Mouse (Mus musculus) olfactory bulb, adult 2 months (tissue): ENCODE measurements around the gene Spryd7. TPM values are rescaled to one million over a fixed set of nuclear protein-coding genes. Genes with fewer than 3 reads are reported as not detected.
A peak's percentile ranks its signal among the peaks of the same experiment; 100 is the strongest.
"Not testable (repeated sequence)": the region's sequence is repeated elsewhere in the genome, so short reads cannot be mapped to it uniquely, and the experiment has no call there.

Source experiments
- H3K27ac ChIP-seq: fragments of 200-500 bp; 2 replicates; pipeline ENCODE4 v1.5.1; 2012; ENCODE audit warnings: low read depth, low read length; ENCODE audit not compliant: insufficient read depth
- H3K4me1 ChIP-seq: fragments of 200-500 bp; 2 replicates; pipeline ENCODE4 v1.6.1; 2012; ENCODE audit warnings: low read length; ENCODE audit not compliant: control insufficient read depth, insufficient read depth
- H3K4me3 ChIP-seq: fragments of 200-500 bp; 2 replicates; pipeline ENCODE4 v1.5.1; 2012; ENCODE audit warnings: mild to moderate bottlenecking, low read depth, low read length, moderate library complexity; ENCODE audit not compliant: insufficient read depth
- CTCF ChIP-seq: fragments of 200-500 bp; IDR thresholded peaks from 2 replicates; pipeline ENCODE4 v1.5.1; 2012; ENCODE audit warnings: low read depth, mild to moderate bottlenecking, low read length, moderate library complexity; ENCODE audit not compliant: insufficient read depth
- POLR2A ChIP-seq: fragments of 200-500 bp; IDR thresholded peaks from 2 replicates; pipeline ENCODE4 v1.6.1; 2012; ENCODE audit warnings: mild to moderate bottlenecking, low read depth, low read length, moderate library complexity; ENCODE audit not compliant: insufficient read depth
- WGBS: fragments of 180-500 bp; shearing (Covaris S2); methylation state at CpG from one replicate; pipeline ENCODE4 v1.1.7; 2018; 5-methylcytosine and 5-hydroxymethylcytosine counted together
- polyA plus RNA-seq: library from polyadenylated mRNA; stranded (reverse); fragments of >200 nt; gene quantifications from 2 replicates; pipeline ENCODE4 v1.2.4, GENCODE M21; 2012; ENCODE audit warnings: low replicate concordance; ENCODE audit not compliant: missing spikeins, insufficient read depth, insufficient read length

Gene Spryd7
- polyA plus RNA-seq, result not detected in 2 replicates

DNA sequence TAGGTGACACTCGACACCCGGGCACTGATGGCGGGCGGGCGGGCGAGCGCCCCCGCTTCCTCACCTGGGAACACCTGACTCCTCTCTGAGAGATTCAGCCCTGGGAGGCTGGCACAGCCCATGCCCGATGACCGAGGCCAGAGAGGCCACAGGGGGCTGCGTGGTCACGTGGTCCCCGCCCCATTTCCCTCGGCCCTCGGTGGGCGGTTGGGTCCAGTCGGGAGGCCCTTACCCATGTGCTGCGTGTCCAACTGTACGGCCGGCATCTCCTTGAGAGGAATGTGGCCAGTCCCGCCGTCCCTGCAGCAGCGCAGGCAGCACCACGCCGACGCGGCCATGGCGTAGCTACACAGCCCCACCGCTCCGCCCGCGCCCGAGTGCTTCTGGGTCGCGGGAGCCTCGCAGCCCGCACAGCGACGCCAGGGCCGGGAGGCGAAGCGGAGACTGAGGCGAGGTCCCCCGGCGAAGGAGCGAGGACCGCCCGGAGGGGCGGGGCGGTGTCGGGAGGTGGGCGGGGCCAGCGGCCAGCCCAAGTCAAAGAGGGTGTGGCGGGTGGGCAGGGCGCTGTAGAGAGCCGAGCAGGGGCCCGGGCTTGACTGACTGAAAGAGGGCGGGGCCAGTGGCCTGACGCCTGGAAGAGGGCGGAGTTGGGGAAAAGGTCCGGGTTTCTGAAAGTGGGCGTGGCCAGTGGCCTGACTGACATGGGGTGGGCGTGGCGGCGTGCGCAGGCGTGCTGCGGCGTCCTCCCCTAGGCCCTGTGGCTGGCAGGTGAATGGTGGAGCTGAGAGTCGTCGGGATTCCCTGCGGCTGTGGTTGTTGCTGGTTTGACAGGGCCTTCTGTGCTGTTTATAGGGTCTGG, at the start of gene Spryd7:
Spryd7 (minus strand) TSS at position 598 of the 859 bp plus-strand sequence.
- peaks cover 4% of the 10 kb centered on the region; the same call in 1 of the 2 replicates for H3K4me1 ChIP-seq
- TF ChIP-seq CTCF (0 out of 2 replicates have a peak, but pooled peaks have one; percentile 19), POLR2A (peak; percentile 73)
- under 1% methylated on average over 72 of the region's 72 CpGs for WGBS
- peak within 1 kb of the TSS; percentile 74 for H3K27ac ChIP-seq
- H3K4me3 ChIP-seq, result peak within 1 kb of the TSS; percentile 73

DNA sequence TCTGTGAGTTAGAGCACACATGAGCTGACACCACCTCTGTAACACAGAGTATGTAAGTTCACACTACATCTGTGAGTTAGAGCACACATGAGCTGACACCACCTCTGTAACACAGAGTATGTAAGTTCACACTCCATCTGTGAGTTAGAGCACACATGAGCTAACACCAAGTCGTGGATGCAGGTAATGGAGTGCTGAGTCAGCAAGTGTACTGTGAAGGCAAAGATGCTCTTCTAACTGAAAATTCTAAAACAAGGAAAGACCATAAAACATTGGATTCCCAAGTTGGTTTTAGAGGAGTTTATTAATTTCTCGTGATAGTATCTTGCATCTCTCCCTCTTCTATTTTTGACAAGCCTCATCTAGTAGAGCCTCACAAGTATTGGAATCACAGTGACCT, 49.4 kb upstream of the Spryd7 start:
- WGBS, result 91% methylated on average over 2 of the region's 2 CpGs
- not testable (repeated sequence) for H3K4me1 ChIP-seq, H3K4me3 ChIP-seq, H3K27ac ChIP-seq

DNA sequence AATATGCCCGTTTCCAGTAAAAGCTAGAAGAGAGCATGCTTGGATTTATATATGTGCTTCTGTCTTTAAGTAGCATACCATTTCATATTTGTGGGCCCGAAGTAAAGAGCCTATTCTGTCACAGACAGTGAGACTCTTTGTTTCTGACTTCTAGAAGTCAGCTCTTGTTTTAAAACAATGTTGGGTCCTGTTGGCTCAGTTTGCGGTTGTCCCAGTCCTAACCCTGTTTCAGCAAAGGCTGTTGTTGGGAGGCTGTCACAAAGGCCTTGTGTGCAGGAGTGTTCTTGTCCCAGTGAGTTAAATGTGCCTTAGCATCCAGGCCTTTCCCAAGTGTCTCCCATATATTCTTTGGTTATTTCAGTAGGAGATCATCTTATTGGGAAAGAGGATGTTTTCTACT, 47.4 kb upstream of the Spryd7 start:
- H3K4me1 ChIP-seq, result peaks cover 4% of the 10 kb centered on the region; the same call in 1 of the 2 replicates
- TF ChIP-seq CTCF, result no peak
- no peak overlapping the region; the same call in 1 of the 2 replicates for H3K27ac ChIP-seq
- H3K4me3 ChIP-seq, result no peak overlapping the region
- WGBS, result 68% methylated on average over 3 of the region's 3 CpGs

GRCm38 (mm10) chr14:61603069-61603755, 46.5 kb upstream of the Spryd7 start:
- H3K4me3 ChIP-seq, result no peak overlapping the region
- H3K4me1 ChIP-seq, result peaks cover 4% of the 10 kb centered on the region; the same call in 1 of the 2 replicates
- H3K27ac ChIP-seq, result peak overlapping the region; percentile 15; the same call in 1 of the 2 replicates
- WGBS, result 64% methylated on average over 8 of the region's 8 CpGs
- TF ChIP-seq CTCF (no peak), POLR2A (no peak)

- Histone ChIP-seq H3K27ac (no peak overlapping the region), H3K4me3 (no peak overlapping the region), H3K4me1 (peaks cover 4% of the 10 kb centered on the region; the same call in 1 of the 2 replicates)
- WGBS, result 81% methylated on average over 9 of the region's 9 CpGs
- no peak for TF ChIP-seq POLR2A
- no peak for TF ChIP-seq CTCF
Measured at GRCm38 (mm10) chr14:61601348-61601747, 44.7 kb upstream of the Spryd7 start.

GRCm38 (mm10) chr14:61599057-61599806, 42.5 kb upstream of the Spryd7 start:
- Histone ChIP-seq H3K27ac (no peak overlapping the region), H3K4me3 (peak overlapping the region; percentile 61), H3K4me1 (peaks cover 4% of the 10 kb centered on the region; the same call in 1 of the 2 replicates)
- TF ChIP-seq POLR2A, result no peak
- no peak for TF ChIP-seq CTCF
- 4% methylated on average over 44 of the region's 44 CpGs for WGBS

DNA sequence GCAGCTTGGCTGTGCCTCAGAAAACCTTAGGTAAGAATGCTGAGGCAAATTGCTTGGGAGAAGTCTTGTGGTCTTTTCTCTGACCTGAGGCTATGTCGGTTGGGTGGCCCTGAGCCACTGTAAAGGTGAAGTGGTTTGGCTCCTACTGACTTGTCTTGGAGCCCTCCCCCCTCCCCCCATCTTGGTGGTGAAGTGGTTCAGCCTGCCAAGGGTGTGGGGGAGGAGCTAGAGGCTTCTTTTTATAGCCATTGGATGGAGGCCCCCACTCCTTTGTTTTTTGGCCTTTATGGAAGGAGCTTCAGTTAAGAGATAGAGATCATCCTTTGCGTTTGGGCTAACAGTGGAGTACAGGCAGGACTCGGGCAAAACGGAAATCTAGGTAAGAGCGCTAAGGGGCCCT, 41.3 kb upstream of the Spryd7 start, which contains the start of gene Trim13:
Trim13 (plus strand) TSS at position 280 of the 400 bp plus-strand sequence.
- TF ChIP-seq POLR2A, result no peak
- WGBS, result 85% methylated on average over 5 of the region's 5 CpGs
- H3K4me1 ChIP-seq, result peaks cover 4% of the 10 kb centered on the region; the same call in 1 of the 2 replicates
- H3K4me3 ChIP-seq, result peak within 1 kb of the TSS; percentile 61
- no peak within 1 kb of the TSS for H3K27ac ChIP-seq

- Histone ChIP-seq H3K4me3 (no peak overlapping the region), H3K4me1 (peaks cover 2% of the 10 kb centered on the region; the same call in 1 of the 2 replicates), H3K27ac (no peak overlapping the region)
- no peak for TF ChIP-seq POLR2A
- TF ChIP-seq CTCF, result no peak
- WGBS, result 96% methylated on average over 9 of the region's 9 CpGs
Measured at GRCm38 (mm10) chr14:61596719-61597426, 40.2 kb upstream of the Spryd7 start.
